Mouse (Mus musculus): ENCODE data around the gene Sh3bgrl3. TPM values are rescaled to one million over a fixed set of nuclear protein-coding genes. Genes with fewer than 3 reads are reported as not detected.

Gene Sh3bgrl3
- polyA plus RNA-seq, 1 experiment from 2014 or later = 202 TPM

- WGBS = 64% methylated on average over 5 of the region's 5 CpGs
- no peaks in the 10 kb centered on the region for H3K27me3 ChIP-seq (replicated peaks)
- H3K36me3 ChIP-seq = no peaks in the 10 kb centered on the region
- H3K4me1 ChIP-seq = peaks cover 14% of the 10 kb centered on the region
- H3K27ac ChIP-seq (replicated peaks) = no peak overlapping the region
- no peak overlapping the region for H3K4me3 ChIP-seq
- H3K9me3 ChIP-seq = no peaks in the 10 kb centered on the region
- no peak for ATAC-seq (ENCODE audit: extremely low read depth, insufficient number of reproducible peaks, low FRiP score, low TSS enrichment)
- no peak overlapping the region for H3K9ac ChIP-seq
- no peak overlapping the region for H3K4me2 ChIP-seq
Observed at GRCm38 (mm10) chr4:134119042-134119441, 9.5 kb downstream of the Sh3bgrl3 start.

- no peaks in the 10 kb centered on the region for H3K27me3 ChIP-seq (replicated peaks)
- H3K9ac ChIP-seq = 0 out of 2 replicates have a peak overlapping the region, but pooled peaks have one; percentile 1
- WGBS = 53% methylated on average over 14 of the region's 14 CpGs
- H3K9me3 ChIP-seq = no peaks in the 10 kb centered on the region
- no peak overlapping the region for H3K4me3 ChIP-seq
- no peak for ATAC-seq (ENCODE audit: extremely low read depth, insufficient number of reproducible peaks, low FRiP score, low TSS enrichment)
- no peak overlapping the region for H3K27ac ChIP-seq (replicated peaks)
- H3K4me2 ChIP-seq = no peak overlapping the region
- no peaks in the 10 kb centered on the region for H3K36me3 ChIP-seq
- H3K4me1 ChIP-seq = peaks cover 16% of the 10 kb centered on the region
Observed at GRCm38 (mm10) chr4:134118126-134118800, 10.3 kb downstream of the Sh3bgrl3 start.

GRCm38 (mm10) chr4:134117012-134117411 is 11.6 kb downstream of the Sh3bgrl3 start:
- Histone ChIP-seq H3K4me3 (no peak overlapping the region), H3K27me3 (replicated peaks) (no peaks in the 10 kb centered on the region), H3K4me2 (no peak overlapping the region), H3K9ac (no peak overlapping the region), H3K36me3 (no peaks in the 10 kb centered on the region), H3K4me1 (peaks cover 24% of the 10 kb centered on the region), H3K27ac (replicated peaks) (no peak overlapping the region), H3K9me3 (no peaks in the 10 kb centered on the region)
- 59% methylated on average over 8 of the region's 8 CpGs for WGBS
- no peak for ATAC-seq (ENCODE audit: extremely low read depth, insufficient number of reproducible peaks, low FRiP score, low TSS enrichment)

- Histone ChIP-seq H3K4me3 (no peak overlapping the region), H3K9me3 (no peaks in the 10 kb centered on the region), H3K27me3 (replicated peaks) (no peaks in the 10 kb centered on the region), H3K4me1 (peaks cover 22% of the 10 kb centered on the region), H3K9ac (no peak overlapping the region), H3K4me2 (no peak overlapping the region), H3K27ac (replicated peaks) (no peak overlapping the region), H3K36me3 (no peaks in the 10 kb centered on the region)
- WGBS = 86% methylated on average over 2 of the region's 2 CpGs
- ATAC-seq (ENCODE audit: extremely low read depth, insufficient number of reproducible peaks, low FRiP score, low TSS enrichment) = no peak
Observed at GRCm38 (mm10) chr4:134116501-134116900, 12.1 kb downstream of the Sh3bgrl3 start.

- WGBS = 83% methylated on average over 16 of the region's 16 CpGs
- no peak for ATAC-seq (ENCODE audit: extremely low read depth, insufficient number of reproducible peaks, low FRiP score, low TSS enrichment)
- Histone ChIP-seq H3K4me3 (no peak overlapping the region), H3K4me1 (peaks cover 23% of the 10 kb centered on the region), H3K27ac (replicated peaks) (no peak overlapping the region), H3K9me3 (no peaks in the 10 kb centered on the region), H3K27me3 (replicated peaks) (no peaks in the 10 kb centered on the region), H3K4me2 (no peak overlapping the region), H3K36me3 (no peaks in the 10 kb centered on the region), H3K9ac (no peak overlapping the region)
Observed at GRCm38 (mm10) chr4:134115215-134116144, 13.1 kb downstream of the Sh3bgrl3 start.

GRCm38 (mm10) chr4:134114038-134114437 is 14.6 kb downstream of the Sh3bgrl3 start:
- Histone ChIP-seq H3K9me3 (no peaks in the 10 kb centered on the region), H3K4me2 (no peak overlapping the region), H3K9ac (no peak overlapping the region), H3K4me1 (peaks cover 34% of the 10 kb centered on the region), H3K27ac (replicated peaks) (no peak overlapping the region), H3K36me3 (no peaks in the 10 kb centered on the region), H3K27me3 (replicated peaks) (no peaks in the 10 kb centered on the region), H3K4me3 (no peak overlapping the region)
- no peak for ATAC-seq (ENCODE audit: extremely low read depth, insufficient number of reproducible peaks, low FRiP score, low TSS enrichment)
- 91% methylated on average over 4 of the region's 4 CpGs for WGBS

GRCm38 (mm10) chr4:134113356-134113994 is 15.1 kb downstream of the Sh3bgrl3 start:
- Histone ChIP-seq H3K4me3 (no peak overlapping the region), H3K4me1 (peaks cover 32% of the 10 kb centered on the region), H3K9me3 (no peaks in the 10 kb centered on the region), H3K4me2 (no peak overlapping the region), H3K27me3 (replicated peaks) (no peaks in the 10 kb centered on the region), H3K9ac (no peak overlapping the region), H3K36me3 (no peaks in the 10 kb centered on the region), H3K27ac (replicated peaks) (no peak overlapping the region)
- ATAC-seq (ENCODE audit: extremely low read depth, insufficient number of reproducible peaks, low FRiP score, low TSS enrichment) = no peak
- 55% methylated on average over 10 of the region's 10 CpGs for WGBS

- no peak for ATAC-seq (ENCODE audit: extremely low read depth, insufficient number of reproducible peaks, low FRiP score, low TSS enrichment)
- Histone ChIP-seq H3K9me3 (no peaks in the 10 kb centered on the region), H3K36me3 (no peaks in the 10 kb centered on the region), H3K4me3 (no peak overlapping the region), H3K27ac (replicated peaks) (no peak overlapping the region), H3K27me3 (replicated peaks) (no peaks in the 10 kb centered on the region; the same call in 1 of the 2 replicates), H3K4me1 (peaks cover 26% of the 10 kb centered on the region), H3K4me2 (no peak overlapping the region), H3K9ac (peak overlapping the region; percentile 44)
- WGBS = 47% methylated on average over 6 of the region's 6 CpGs
Observed at GRCm38 (mm10) chr4:134112403-134112802, 16.2 kb downstream of the Sh3bgrl3 start.

- Histone ChIP-seq H3K4me2 (no peak overlapping the region), H3K27ac (replicated peaks) (no peak overlapping the region), H3K27me3 (replicated peaks) (no peaks in the 10 kb centered on the region; the same call in 1 of the 2 replicates), H3K4me1 (peaks cover 26% of the 10 kb centered on the region), H3K9ac (no peak overlapping the region), H3K9me3 (no peaks in the 10 kb centered on the region), H3K36me3 (no peaks in the 10 kb centered on the region), H3K4me3 (no peak overlapping the region)
- WGBS = 37% methylated on average over 3 of the region's 3 CpGs
- no peak for ATAC-seq (ENCODE audit: extremely low read depth, insufficient number of reproducible peaks, low FRiP score, low TSS enrichment)
Observed at GRCm38 (mm10) chr4:134110653-134111052, 17.9 kb downstream of the Sh3bgrl3 start.

- ATAC-seq (ENCODE audit: extremely low read depth, insufficient number of reproducible peaks, low FRiP score, low TSS enrichment) = no peak
- no peak overlapping the region for H3K27ac ChIP-seq (replicated peaks)
- no peak overlapping the region for H3K4me3 ChIP-seq
- WGBS = 46% methylated on average over 5 of the region's 5 CpGs
- H3K36me3 ChIP-seq = no peaks in the 10 kb centered on the region
- no peak overlapping the region for H3K9ac ChIP-seq
- H3K27me3 ChIP-seq (replicated peaks) = no peaks in the 10 kb centered on the region; the same call in 1 of the 2 replicates
- H3K9me3 ChIP-seq = no peaks in the 10 kb centered on the region
- H3K4me2 ChIP-seq = no peak overlapping the region
- peaks cover 21% of the 10 kb centered on the region for H3K4me1 ChIP-seq
Observed at GRCm38 (mm10) chr4:134108196-134108595, 20.4 kb downstream of the Sh3bgrl3 start.

- no peak overlapping the region for H3K27ac ChIP-seq (replicated peaks)
- 80% methylated on average over 7 of the region's 7 CpGs for WGBS
- no peaks in the 10 kb centered on the region for H3K36me3 ChIP-seq
- no peak overlapping the region for H3K4me2 ChIP-seq
- no peaks in the 10 kb centered on the region for H3K9me3 ChIP-seq
- H3K4me3 ChIP-seq = no peak overlapping the region
- H3K27me3 ChIP-seq (replicated peaks) = no peaks in the 10 kb centered on the region; the same call in 1 of the 2 replicates
- H3K9ac ChIP-seq = no peak overlapping the region
- ATAC-seq (ENCODE audit: extremely low read depth, insufficient number of reproducible peaks, low FRiP score, low TSS enrichment) = no peak
- peaks cover 24% of the 10 kb centered on the region for H3K4me1 ChIP-seq
Observed at GRCm38 (mm10) chr4:134107730-134108129, 20.9 kb downstream of the Sh3bgrl3 start.

All from heart, embryonic 13.5 days (tissue).